Mouse (Mus musculus): Measurements from ENCODE around the gene Saxo1.

Gene Saxo1

DNA sequence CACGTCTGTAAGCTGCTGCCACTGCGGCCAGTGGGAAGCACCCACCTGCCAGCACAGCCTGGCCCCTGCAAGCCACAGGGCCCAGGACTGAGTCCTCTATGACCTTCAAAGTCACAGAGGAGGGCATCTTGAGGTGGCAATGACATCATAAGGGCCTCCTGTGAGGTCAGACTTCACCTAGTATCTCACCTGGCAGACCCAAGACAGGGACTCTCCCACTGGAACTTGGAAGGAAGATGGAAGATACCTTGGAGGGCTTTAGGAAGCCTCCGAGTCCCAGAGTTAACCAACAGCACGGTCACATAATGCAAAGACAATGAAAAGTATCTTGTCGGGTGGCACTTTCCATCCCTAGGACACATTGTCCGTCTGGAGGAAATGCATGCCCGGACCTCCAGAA, at the start of gene Saxo1:
Gene Saxo1, minus strand, starts transcription at position 101 of the 400 bp plus-strand sequence.
- DNase-seq (ENCODE audit: extremely low spot score, low read depth, low spot score), result no peak

- DNase-seq (ENCODE audit: extremely low spot score, low read depth, low spot score), result no peak
Measured at GRCm38 (mm10) chr4:86591304-86591703, 33.2 kb upstream of the Saxo1 start.

GRCm38 (mm10) chr4:86588236-86588635, 30.1 kb upstream of the Saxo1 start:
- DNase-seq (ENCODE audit: extremely low spot score, low read depth, low spot score), result no peak

DNA sequence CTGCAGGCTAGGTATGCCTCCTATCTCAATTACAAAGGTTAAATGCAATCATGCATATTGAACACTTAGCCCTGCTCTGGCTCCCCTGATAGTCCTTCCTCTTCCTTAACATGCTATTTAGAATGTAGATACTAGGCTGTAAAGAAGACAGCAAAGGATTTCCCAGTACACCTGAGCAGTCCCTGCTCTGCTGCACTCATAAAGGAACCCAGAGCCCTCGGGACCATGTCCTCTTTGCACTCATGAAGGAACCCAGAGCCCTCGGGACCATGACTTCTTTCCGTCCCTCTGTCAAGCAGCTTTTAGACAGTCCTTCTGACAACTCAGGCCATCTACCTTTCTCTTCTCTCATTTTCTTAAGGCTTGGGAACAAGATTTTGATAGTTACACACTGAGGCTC, 22.5 kb upstream of the Saxo1 start:
- no peak for DNase-seq (ENCODE audit: extremely low spot score, low read depth, low spot score)

DNA sequence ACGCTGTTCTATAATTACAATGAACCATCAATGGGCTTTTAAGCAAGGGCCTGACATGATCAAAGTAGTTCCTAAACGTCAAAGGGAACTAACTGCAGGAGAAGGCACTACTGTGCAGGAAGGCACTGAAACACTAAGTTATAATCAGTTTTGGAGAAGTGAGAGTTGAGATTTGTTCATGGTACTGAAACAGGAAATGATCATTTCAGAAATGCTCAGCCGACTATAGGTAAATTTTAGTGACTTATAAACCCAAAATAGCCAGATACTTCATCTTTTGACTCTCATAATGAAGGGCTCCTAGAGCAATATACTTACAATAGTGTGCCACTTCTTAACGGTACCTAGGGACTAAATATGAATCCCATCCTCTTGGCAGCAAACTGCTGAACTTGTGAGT, 21.9 kb upstream of the Saxo1 start:
- no peak for DNase-seq (ENCODE audit: extremely low spot score, low read depth, low spot score)

DNA sequence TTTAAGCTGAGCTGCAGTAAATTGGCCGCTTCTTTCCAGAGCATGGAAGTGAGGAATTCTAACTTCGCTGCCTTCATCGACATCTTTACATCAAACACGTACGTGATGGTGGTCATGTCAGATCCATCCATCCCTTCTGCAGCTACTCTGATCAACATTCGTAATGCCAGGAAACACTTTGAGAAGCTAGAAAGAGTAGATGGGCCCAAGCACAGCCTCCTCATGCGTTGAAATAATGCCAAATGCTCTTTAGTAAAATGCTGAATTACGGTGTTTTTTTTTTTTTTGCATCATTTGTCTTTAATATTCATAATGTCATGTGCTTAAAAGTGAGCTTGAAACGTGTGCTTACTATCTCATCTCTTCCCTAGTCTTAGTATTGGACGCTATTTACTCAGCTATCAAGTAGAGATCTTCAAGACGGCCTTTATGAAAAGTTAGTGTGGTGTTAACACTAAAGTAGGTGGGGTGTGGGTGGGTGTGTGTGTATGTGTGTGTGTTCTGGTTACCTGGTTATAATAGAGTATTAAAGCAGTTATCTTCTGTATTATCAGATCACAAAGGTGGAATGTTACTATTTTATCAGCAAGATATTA, 18.6 kb upstream of the Saxo1 start:
- DNase-seq (ENCODE audit: extremely low spot score, low read depth, low spot score), result no peak

DNA sequence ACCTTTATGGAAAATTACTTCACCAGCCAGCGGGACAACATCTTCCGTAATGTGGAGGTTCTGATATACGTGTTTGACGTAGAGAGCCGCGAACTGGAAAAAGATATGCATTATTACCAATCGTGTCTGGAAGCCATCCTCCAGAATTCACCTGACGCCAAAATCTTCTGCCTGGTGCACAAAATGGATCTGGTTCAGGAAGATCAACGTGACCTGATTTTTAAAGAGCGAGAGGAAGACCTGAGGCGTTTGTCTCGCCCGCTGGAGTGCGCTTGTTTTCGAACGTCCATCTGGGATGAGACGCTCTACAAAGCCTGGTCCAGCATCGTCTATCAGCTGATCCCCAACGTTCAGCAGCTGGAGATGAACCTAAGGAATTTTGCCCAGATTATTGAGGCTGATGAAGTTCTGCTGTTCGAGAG, 18.0 kb upstream of the Saxo1 start:
- DNase-seq (ENCODE audit: extremely low spot score, low read depth, low spot score), result no peak

DNA sequence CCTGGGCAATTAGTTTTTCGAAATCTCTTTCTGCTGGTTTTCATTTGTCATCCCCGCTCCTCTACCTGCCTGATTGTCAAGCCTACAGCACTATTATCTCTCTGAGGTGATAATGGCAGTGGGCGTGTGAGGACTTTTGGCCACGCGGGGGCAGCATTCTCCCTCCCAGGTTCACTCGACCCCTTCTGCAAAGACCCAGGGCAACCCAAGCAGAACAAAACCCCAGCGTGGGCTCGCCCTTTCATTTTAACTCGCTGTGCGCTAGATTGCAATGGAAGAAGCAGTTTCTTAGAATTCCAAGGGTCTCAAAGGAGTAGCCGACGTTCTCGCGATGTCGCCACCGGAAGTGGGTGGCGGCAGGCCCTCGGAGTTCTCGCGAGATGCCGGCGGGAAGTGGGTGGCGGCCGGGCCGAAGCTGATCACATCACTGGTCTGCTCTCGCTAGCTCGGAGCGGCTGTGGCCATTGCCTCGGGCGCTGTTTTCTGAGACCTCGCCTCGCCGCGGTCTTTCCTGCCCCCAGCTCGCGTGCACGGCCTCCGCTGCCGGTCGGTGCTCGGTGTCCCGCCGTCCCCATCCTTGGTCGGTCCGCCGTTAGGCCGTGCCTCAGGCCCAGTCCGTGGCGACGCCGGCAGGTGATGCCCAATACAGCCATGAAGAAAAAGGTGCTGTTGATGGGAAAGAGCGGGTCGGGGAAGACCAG, 17.3 kb upstream of the Saxo1 start, which contains the start of gene Rraga:
Gene Rraga, plus strand, starts transcription at position 386 of the 701 bp plus-strand sequence.
- DNase-seq (ENCODE audit: extremely low spot score, low read depth, low spot score), result peak; percentile 76

DNA sequence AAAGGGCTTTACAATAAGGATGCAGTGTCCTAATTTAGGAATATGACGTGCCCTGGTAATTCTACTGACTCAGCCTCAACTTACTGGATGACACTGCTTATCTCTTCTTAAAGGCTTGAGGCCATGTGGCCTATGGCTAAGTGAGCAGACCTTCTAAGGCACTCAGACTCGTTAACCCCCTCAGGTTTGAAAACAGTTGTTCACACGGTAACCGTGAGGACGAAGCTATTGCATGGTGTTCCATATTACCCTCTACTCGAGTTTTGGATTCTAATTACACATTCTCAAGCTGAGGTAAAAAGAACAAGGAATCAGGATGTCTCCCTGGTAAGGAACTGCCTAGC, 16.8 kb upstream of the Saxo1 start:
- DNase-seq (ENCODE audit: extremely low spot score, low read depth, low spot score), result no peak

DNA sequence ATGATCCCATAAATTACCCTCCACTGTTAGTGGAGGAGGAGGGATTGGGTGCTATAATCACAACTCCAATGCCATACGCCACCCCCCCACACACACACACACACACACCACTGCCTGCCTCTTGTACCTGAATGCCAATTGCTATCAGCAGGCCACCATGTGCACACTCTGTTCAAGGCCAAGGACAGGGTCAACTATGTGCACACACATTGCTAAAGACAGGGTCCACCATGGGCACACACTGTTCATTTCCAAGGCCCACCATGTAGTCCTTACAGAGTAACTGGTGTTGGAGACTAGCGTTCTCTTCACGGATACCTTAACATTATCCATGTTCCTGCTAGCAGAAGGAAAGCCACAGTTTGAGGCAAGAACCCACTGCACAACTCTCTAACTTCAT, 2.9 kb upstream of the Saxo1 start:
- DNase-seq (ENCODE audit: extremely low spot score, low read depth, low spot score), result no peak

DNA sequence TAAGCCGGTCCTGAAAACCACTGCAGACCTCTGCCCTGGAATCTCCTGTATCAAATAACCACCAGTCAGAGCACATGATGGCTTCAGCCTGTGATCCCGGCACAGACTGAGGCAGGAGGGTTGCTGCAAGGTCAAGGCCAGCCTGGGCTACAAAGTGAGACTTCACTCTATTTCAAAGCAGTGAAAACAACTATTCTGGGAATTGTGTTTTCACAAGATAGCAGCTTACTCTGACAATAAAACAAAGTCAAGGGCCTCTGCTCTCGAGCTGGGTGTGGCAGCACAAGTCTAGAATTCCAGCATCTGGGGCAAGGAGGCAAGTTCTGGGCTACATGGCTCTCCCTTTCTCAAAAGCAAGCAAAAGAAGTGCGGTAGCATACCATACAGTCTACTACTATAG, 878 bp upstream of the Saxo1 start:
- DNase-seq (ENCODE audit: extremely low spot score, low read depth, low spot score), result no peak

- no peak for DNase-seq (ENCODE audit: extremely low spot score, low read depth, low spot score)
Measured at GRCm38 (mm10) chr4:86557371-86557770, 757 bp downstream of the Saxo1 start.

- no peak for DNase-seq (ENCODE audit: extremely low spot score, low read depth, low spot score)
Measured at GRCm38 (mm10) chr4:86555035-86555707, 3.0 kb downstream of the Saxo1 start.

DNA sequence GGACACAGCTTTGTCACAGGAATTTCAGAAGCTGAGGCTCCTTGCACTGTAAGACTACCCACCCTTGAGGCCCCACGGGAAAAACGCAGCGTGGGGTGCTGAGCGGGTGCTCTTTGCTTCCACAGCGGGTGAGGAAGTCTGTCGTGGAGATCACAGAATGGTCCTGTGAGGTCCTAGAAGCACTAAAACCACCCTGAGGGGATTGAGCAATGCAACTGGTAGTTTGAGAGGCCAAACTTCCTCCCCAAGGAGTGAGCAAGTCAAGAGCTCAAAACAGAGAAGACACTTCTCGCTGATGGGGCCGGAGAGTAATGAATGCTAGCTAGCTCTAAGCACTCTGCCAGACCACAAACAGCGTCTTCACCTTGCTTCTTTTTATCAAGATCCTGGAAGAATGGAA, 9.8 kb downstream of the Saxo1 start:
- DNase-seq (ENCODE audit: extremely low spot score, low read depth, low spot score), result no peak

- no peak for DNase-seq (ENCODE audit: extremely low spot score, low read depth, low spot score)
Measured at GRCm38 (mm10) chr4:86545615-86546014, 12.5 kb downstream of the Saxo1 start.

DNA sequence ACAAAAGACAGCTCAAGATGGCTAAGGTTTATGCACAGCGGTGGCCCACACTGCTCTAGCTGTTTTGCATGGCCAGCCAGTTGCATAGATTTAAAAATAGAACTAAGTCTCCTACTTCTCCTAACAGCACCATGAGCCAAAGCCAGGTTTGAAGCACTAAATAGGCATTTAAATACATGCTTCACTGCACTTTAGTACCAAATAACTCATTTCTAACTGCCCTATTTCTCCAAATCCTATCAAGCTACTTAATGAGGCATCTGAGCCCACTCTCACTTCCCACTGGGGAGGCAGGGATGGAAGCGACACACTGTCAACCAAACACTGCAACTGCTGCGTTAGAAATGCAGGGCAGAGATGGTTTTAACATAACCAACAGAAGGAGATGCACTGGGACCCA, 14.1 kb downstream of the Saxo1 start:
- DNase-seq (ENCODE audit: extremely low spot score, low read depth, low spot score), result no peak

DNA sequence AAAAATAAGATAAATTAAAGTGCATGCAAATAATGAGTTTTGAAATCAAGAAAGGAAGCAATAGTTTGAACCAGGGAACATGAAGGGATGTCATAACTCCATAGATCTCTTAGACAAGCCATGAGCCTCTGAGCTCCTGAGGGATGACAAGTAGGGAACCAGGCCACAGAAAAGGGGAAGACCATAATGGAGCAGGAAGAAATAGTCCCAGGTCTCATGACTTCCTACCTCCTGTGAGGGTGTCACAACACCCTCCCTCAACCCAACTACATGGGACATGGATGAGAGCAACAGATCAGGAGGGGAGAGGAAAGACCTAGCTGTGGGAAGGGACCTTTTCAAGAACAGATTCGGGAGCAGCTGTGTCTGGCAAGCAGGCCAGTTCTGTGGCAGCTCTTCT, 16.6 kb downstream of the Saxo1 start:
- no peak for DNase-seq (ENCODE audit: extremely low spot score, low read depth, low spot score)

DNA sequence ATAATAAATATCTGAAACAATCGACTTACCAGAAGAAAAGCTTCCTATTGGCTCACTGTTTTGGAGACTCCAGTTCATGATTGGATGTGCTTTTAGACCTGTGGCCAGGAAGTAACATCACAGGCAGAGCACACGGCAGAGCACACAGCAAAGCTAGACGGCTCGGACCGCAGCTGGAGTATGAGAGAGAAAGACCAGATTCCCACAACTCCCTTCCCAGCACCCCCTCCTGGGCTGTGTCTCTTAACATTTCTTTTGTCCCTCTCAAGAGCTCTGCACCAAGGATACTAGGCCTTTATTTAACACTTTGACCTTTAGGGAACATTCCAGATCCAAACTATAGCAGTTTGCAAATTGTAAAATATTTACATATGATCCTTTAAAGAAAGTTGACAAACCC, 19.2 kb downstream of the Saxo1 start:
- no peak for DNase-seq (ENCODE audit: extremely low spot score, low read depth, low spot score)

GRCm38 (mm10) chr4:86537972-86538371, 20.2 kb downstream of the Saxo1 start:
- no peak for DNase-seq (ENCODE audit: extremely low spot score, low read depth, low spot score)

DNA sequence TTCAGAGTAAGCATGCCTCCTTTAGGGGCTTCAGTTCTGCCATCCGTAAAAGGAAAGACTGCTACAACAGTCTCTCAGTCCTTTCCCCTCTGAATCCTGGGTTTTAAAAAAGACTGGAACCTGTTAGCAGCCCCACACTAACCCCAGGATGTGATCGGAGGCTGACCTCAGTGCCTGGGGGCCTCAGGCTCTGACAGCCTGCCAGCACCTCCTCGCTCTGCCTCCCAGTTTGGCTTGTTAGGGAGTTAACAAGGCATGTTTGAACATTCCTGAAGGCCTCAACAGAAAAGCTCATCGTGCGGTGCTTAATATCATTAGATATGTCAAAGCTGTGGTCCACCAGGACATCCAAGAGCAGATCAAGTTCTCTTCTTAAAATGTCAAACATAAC, 24.0 kb downstream of the Saxo1 start:
- DNase-seq (ENCODE audit: extremely low spot score, low read depth, low spot score), result no peak

- no peak for DNase-seq (ENCODE audit: extremely low spot score, low read depth, low spot score)
Measured at GRCm38 (mm10) chr4:86533406-86534090, 24.6 kb downstream of the Saxo1 start.

- no peak for DNase-seq (ENCODE audit: extremely low spot score, low read depth, low spot score)
Measured at GRCm38 (mm10) chr4:86529161-86529560, 29.0 kb downstream of the Saxo1 start.
